Mouse (Mus musculus): ENCODE data around the gene Sppl3. TPM values are rescaled to one million over a fixed set of nuclear protein-coding genes. Genes with fewer than 3 reads are reported as not detected.

The Sppl3 gene
- polyA plus RNA-seq, 1 experiment from 2014 or later, result 21.0 TPM

DNA sequence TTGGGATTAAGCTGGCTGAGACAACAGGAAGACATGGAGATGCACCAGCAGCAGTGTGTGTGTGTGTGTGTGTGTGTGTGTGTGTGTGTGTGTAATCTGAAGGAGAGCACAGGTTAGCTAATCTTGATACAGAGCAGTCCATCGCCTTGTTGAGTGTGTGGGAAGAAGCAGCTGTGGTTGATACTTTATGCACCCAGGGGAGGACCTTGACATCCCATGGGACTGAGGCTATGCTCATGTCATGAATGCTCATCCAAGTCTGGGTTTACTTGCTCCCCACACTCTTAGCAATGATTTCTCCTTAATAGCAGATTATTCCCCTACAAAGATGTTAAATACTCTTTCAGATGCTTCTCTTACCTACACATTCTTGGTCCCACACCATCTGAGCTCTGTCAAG is 24.3 kb downstream of the Sppl3 start:
- no peaks in the 10 kb centered on the region for H3K27me3 ChIP-seq (ENCODE audit: control insufficient read depth, insufficient read depth, low read length)
- no peak for DNase-seq (ENCODE audit: low spot score)
- H3K9ac ChIP-seq (ENCODE audit: low read depth, low read length), result no peak overlapping the region
- no peak overlapping the region for H3K4me3 ChIP-seq (ENCODE audit: low read depth, low read length)
- no peak overlapping the region for H3K4me2 ChIP-seq (replicated peaks; ENCODE audit: low read depth, low read length)
- no peaks in the 10 kb centered on the region for H3K4me1 ChIP-seq (replicated peaks; ENCODE audit: control insufficient read depth, insufficient read depth, low read length)
- H3K36me3 ChIP-seq (ENCODE audit: control insufficient read depth, insufficient read depth, low read length), result no peaks in the 10 kb centered on the region
- H3K27ac ChIP-seq (ENCODE audit: low read depth, low read length), result no peak overlapping the region
- no peaks in the 10 kb centered on the region for H3K9me3 ChIP-seq (ENCODE audit: control insufficient read depth, low read length)
- 94% methylated on average over 1 of the region's 1 CpGs for whole genome bisulfite sequencing
- ATAC-seq (ENCODE audit: low FRiP score), result no peak

DNA sequence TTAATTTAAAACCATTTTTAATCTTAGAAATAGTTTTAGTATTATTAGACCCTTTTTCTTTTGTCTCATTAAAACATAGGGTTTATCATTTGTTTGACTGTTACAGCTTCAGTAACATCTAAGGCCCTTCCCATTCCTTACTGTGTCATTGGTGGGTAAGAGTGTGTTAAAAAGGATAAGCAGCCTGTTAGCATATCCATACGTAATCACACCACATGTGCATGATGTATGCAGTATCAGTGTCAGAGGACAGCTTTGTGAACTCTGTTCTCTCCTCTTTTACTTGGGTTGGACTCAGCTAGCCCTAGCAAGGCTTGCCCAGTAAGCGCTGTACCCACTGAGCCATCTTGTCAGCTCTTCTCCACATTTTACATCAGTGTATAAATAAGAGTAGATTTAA is 26.2 kb downstream of the Sppl3 start:
- no peaks in the 10 kb centered on the region for H3K9me3 ChIP-seq (ENCODE audit: control insufficient read depth, low read length)
- H3K27ac ChIP-seq (ENCODE audit: low read depth, low read length), result no peak overlapping the region
- H3K4me2 ChIP-seq (replicated peaks; ENCODE audit: low read depth, low read length), result no peak overlapping the region
- H3K36me3 ChIP-seq (ENCODE audit: control insufficient read depth, insufficient read depth, low read length), result no peaks in the 10 kb centered on the region
- WGBS, result 97% methylated on average over 2 of the region's 2 CpGs
- no peak overlapping the region for H3K9ac ChIP-seq (ENCODE audit: low read depth, low read length)
- H3K4me1 ChIP-seq (replicated peaks; ENCODE audit: control insufficient read depth, insufficient read depth, low read length), result no peaks in the 10 kb centered on the region
- ATAC-seq (ENCODE audit: low FRiP score) (no peak), DNase-seq (ENCODE audit: low spot score) (no peak)
- H3K27me3 ChIP-seq (ENCODE audit: control insufficient read depth, insufficient read depth, low read length), result no peaks in the 10 kb centered on the region
- no peak overlapping the region for H3K4me3 ChIP-seq (ENCODE audit: low read depth, low read length)

DNA sequence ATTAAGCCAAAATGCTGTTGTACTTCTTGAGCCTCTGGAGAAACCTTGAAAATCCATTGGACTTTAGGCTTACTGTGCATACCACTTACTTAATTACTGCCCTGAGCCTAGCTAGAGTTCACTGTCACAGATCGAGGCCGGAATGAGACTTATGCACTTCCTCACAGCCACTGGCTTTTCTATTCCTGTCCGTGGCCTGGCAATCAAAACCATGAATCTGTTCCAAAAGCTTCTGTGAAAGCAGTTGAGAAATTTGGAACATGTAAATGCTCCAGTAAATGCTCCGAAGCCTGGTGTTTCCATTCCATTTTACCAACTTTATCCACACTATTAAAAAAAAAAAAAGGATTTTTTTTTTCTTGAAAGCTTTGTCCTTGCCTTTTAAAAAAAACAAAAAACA is 29.8 kb downstream of the Sppl3 start:
- 89% methylated on average over 4 of the region's 4 CpGs for WGBS
- Histone ChIP-seq H3K27me3 (ENCODE audit: control insufficient read depth, insufficient read depth, low read length) (no peaks in the 10 kb centered on the region), H3K9ac (ENCODE audit: low read depth, low read length) (no peak overlapping the region), H3K4me2 (replicated peaks; ENCODE audit: low read depth, low read length) (no peak overlapping the region), H3K36me3 (ENCODE audit: control insufficient read depth, insufficient read depth, low read length) (no peaks in the 10 kb centered on the region), H3K27ac (ENCODE audit: low read depth, low read length) (no peak overlapping the region), H3K9me3 (ENCODE audit: control insufficient read depth, low read length) (no peaks in the 10 kb centered on the region), H3K4me3 (ENCODE audit: low read depth, low read length) (no peak overlapping the region), H3K4me1 (replicated peaks; ENCODE audit: control insufficient read depth, insufficient read depth, low read length) (no peaks in the 10 kb centered on the region)
- no peak for ATAC-seq (ENCODE audit: low FRiP score)
- DNase-seq (ENCODE audit: low spot score), result no peak

DNA sequence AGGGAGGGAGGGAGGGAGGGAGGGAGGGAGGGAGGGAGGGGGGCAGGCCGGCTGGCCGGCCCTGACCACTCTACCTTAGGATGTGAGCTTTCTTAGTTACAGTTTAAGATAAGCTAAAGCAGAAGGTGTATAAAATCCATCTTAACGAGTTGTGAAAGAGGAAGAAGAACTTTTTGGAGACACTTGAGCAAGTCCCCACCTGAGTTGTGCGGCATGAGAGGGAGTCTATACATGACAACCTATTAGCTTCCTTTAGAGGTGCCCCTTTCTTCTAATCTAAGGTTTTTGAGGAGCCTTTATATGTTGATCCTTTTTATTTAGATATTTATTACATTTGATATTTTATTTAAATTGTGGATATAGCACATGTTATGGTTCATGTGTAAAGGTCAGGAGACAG is 32.7 kb downstream of the Sppl3 start:
- Histone ChIP-seq H3K9me3 (ENCODE audit: control insufficient read depth, low read length) (no peaks in the 10 kb centered on the region), H3K4me2 (replicated peaks; ENCODE audit: low read depth, low read length) (no peak overlapping the region), H3K4me1 (replicated peaks; ENCODE audit: control insufficient read depth, insufficient read depth, low read length) (no peaks in the 10 kb centered on the region), H3K27ac (ENCODE audit: low read depth, low read length) (no peak overlapping the region), H3K27me3 (ENCODE audit: control insufficient read depth, insufficient read depth, low read length) (no peaks in the 10 kb centered on the region), H3K4me3 (ENCODE audit: low read depth, low read length) (no peak overlapping the region), H3K36me3 (ENCODE audit: control insufficient read depth, insufficient read depth, low read length) (no peaks in the 10 kb centered on the region), H3K9ac (ENCODE audit: low read depth, low read length) (no peak overlapping the region)
- ATAC-seq (ENCODE audit: low FRiP score) (no peak), DNase-seq (ENCODE audit: low spot score) (no peak)
- WGBS, result 90% methylated on average over 4 of the region's 4 CpGs

DNA sequence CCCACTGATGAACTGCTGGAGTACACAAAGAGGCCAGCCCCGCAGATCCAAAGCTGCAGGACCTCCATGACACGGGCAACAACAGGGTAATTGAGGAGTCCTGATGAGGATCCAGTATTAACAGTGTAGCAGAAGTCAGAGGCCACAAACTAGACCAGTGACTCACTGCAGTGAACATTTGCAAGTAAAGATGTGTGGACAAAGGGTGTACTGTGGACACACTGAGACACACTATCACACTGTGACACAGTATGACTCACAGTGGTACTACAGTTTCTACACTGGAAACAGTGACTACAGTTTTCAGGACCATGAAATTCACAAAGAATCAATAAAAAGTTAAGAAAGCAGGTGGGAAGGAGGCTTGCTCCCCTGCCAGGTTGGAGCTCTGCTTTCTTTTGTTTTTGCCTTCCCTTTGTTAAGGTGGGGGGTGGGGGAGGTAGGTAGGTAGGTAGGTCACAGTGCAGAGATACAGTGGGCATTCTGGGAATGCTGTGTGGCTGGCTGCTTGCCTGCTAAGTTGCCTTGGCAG is 34.3 kb downstream of the Sppl3 start:
- 91% methylated on average over 2 of the region's 2 CpGs for WGBS
- no peak overlapping the region for H3K4me3 ChIP-seq (ENCODE audit: low read depth, low read length)
- no peak for ATAC-seq (ENCODE audit: low FRiP score)

DNA sequence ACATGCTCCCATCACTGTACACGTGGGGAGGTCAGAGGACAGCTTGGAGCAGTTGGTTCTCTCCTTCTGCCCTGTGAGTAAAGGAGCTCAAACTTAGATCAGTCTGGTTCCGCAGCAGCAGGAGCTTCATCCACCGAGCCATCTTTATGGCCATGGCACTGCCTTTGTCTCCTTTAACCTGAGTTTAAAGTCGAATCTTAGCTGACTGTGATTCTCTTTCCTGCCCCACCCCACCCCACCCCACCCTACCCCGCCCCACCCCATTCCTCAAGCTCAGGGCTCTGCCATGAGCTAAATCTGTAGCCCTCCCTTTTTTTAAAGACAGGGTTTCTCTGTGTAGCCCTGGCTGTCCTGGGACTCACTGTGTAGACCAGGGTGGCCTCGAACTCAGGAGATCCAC is 38.8 kb downstream of the Sppl3 start:
- H3K4me2 ChIP-seq (replicated peaks; ENCODE audit: low read depth, low read length), result no peak overlapping the region
- DNase-seq (ENCODE audit: low spot score) (no peak), ATAC-seq (ENCODE audit: low FRiP score) (no peak)
- 91% methylated on average over 6 of the region's 6 CpGs for WGBS
- no peak overlapping the region for H3K4me3 ChIP-seq (ENCODE audit: low read depth, low read length)
- H3K27ac ChIP-seq (ENCODE audit: low read depth, low read length), result no peak overlapping the region
- no peak overlapping the region for H3K9ac ChIP-seq (ENCODE audit: low read depth, low read length)
- no peaks in the 10 kb centered on the region for H3K27me3 ChIP-seq (ENCODE audit: control insufficient read depth, insufficient read depth, low read length)
- H3K36me3 ChIP-seq (ENCODE audit: control insufficient read depth, insufficient read depth, low read length), result no peaks in the 10 kb centered on the region
- no peaks in the 10 kb centered on the region for H3K4me1 ChIP-seq (replicated peaks; ENCODE audit: control insufficient read depth, insufficient read depth, low read length)
- no peaks in the 10 kb centered on the region for H3K9me3 ChIP-seq (ENCODE audit: control insufficient read depth, low read length)

More for the DNA sequence above, 34.3 kb downstream of the Sppl3 start:
- H3K4me2 ChIP-seq (replicated peaks; ENCODE audit: low read depth, low read length), result no peak overlapping the region
- H3K9ac ChIP-seq (ENCODE audit: low read depth, low read length), result no peak overlapping the region
- H3K27ac ChIP-seq (ENCODE audit: low read depth, low read length), result no peak overlapping the region
- H3K9me3 ChIP-seq (ENCODE audit: control insufficient read depth, low read length), result no peaks in the 10 kb centered on the region
- no peaks in the 10 kb centered on the region for H3K27me3 ChIP-seq (ENCODE audit: control insufficient read depth, insufficient read depth, low read length)
- no peaks in the 10 kb centered on the region for H3K4me1 ChIP-seq (replicated peaks; ENCODE audit: control insufficient read depth, insufficient read depth, low read length)
- DNase-seq (ENCODE audit: low spot score), result no peak
- H3K36me3 ChIP-seq (ENCODE audit: control insufficient read depth, insufficient read depth, low read length), result no peaks in the 10 kb centered on the region

DNA sequence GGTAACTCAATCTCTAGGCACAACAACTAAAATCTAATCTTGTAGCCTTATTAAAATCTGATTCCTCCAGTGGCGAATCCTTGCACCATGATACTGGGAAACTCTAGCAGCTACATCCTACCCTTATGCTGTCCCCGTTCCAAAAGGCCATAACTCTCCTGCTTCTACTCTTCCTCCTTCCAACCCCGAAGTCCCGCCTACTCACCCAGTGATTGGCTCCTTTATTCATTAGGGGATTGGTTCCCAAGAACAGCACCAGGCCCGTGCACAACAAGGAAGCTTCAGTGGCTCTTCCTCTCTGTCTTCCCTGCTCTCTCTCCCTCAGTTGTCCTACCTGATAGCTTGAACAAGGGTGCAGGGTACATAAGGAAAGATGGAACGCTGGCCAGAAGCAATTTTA is 39.8 kb downstream of the Sppl3 start:
- Histone ChIP-seq H3K4me2 (replicated peaks; ENCODE audit: low read depth, low read length) (no peak overlapping the region), H3K36me3 (ENCODE audit: control insufficient read depth, insufficient read depth, low read length) (no peaks in the 10 kb centered on the region), H3K4me3 (ENCODE audit: low read depth, low read length) (no peak overlapping the region), H3K9ac (ENCODE audit: low read depth, low read length) (no peak overlapping the region), H3K27ac (ENCODE audit: low read depth, low read length) (no peak overlapping the region), H3K4me1 (replicated peaks; ENCODE audit: control insufficient read depth, insufficient read depth, low read length) (no peaks in the 10 kb centered on the region), H3K27me3 (ENCODE audit: control insufficient read depth, insufficient read depth, low read length) (no peaks in the 10 kb centered on the region), H3K9me3 (ENCODE audit: control insufficient read depth, low read length) (no peaks in the 10 kb centered on the region)
- WGBS, result 86% methylated on average over 6 of the region's 6 CpGs
- no peak for DNase-seq (ENCODE audit: low spot score)
- no peak for ATAC-seq (ENCODE audit: low FRiP score)

DNA sequence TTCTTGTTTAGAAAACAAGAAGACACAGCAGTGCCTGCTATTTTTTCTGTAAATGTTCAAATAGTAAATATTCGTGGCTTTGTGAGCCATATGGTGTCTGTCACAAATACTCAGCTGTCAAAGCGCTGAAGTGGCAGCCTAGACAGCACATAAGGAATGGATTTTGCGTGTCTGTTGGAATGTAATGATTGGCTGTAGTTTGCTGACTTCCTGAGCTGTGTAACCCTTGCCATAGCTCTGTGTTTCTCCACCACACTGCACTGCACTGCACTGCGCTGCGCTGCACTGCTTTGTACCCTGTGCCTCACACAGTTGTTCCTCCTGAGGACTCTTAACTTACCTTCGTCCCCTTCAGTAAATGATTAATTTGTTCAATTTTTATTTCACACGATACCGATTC is 41.6 kb downstream of the Sppl3 start:
- no peak for DNase-seq (ENCODE audit: low spot score)
- WGBS, result 85% methylated on average over 8 of the region's 8 CpGs
- Histone ChIP-seq H3K4me3 (ENCODE audit: low read depth, low read length) (no peak overlapping the region), H3K9me3 (ENCODE audit: control insufficient read depth, low read length) (no peaks in the 10 kb centered on the region), H3K4me2 (replicated peaks; ENCODE audit: low read depth, low read length) (no peak overlapping the region), H3K27me3 (ENCODE audit: control insufficient read depth, insufficient read depth, low read length) (no peaks in the 10 kb centered on the region), H3K9ac (ENCODE audit: low read depth, low read length) (no peak overlapping the region), H3K36me3 (ENCODE audit: control insufficient read depth, insufficient read depth, low read length) (no peaks in the 10 kb centered on the region), H3K27ac (ENCODE audit: low read depth, low read length) (no peak overlapping the region), H3K4me1 (replicated peaks; ENCODE audit: control insufficient read depth, insufficient read depth, low read length) (no peaks in the 10 kb centered on the region)
- ATAC-seq (ENCODE audit: low FRiP score), result no peak

DNA sequence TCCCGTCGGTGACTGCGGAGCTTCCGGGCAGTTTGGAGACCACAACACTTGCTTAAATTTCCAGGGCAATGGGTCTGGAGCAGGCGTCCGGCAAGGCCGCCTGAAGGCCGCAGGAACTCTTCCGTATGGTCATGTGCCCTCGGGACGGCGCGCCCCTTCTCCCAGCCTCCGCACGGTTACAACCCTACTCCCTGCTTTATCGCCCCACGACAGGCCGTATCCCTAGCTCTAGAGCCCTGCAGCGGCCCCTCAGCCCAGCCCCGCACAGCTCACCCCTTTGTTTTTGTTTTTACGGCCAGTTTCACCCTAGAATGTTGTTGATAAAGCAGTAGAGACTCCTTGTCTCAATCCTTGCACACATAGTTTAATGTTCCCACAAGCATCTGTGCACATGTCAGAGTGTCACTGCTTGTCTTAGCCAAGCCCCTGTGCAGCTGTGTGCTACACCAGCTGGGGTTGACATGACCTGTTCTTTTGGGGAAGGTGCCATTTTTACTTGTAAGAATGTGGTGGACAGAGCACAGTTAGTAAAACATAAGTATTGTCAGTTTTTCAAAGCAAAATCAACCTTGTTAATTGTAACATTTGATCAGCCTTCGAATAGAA is 43.0 kb downstream of the Sppl3 start:
- ATAC-seq (ENCODE audit: low FRiP score) (no peak), DNase-seq (ENCODE audit: low spot score) (no peak)
- H3K4me2 ChIP-seq (replicated peaks; ENCODE audit: low read depth, low read length), result no peak overlapping the region
- H3K9me3 ChIP-seq (ENCODE audit: control insufficient read depth, low read length), result no peaks in the 10 kb centered on the region
- no peak overlapping the region for H3K4me3 ChIP-seq (ENCODE audit: low read depth, low read length)
- H3K4me1 ChIP-seq (replicated peaks; ENCODE audit: control insufficient read depth, insufficient read depth, low read length), result no peaks in the 10 kb centered on the region
- 88% methylated on average over 22 of the region's 22 CpGs for WGBS
- H3K9ac ChIP-seq (ENCODE audit: low read depth, low read length), result no peak overlapping the region
- H3K27ac ChIP-seq (ENCODE audit: low read depth, low read length), result no peak overlapping the region
- H3K36me3 ChIP-seq (ENCODE audit: control insufficient read depth, insufficient read depth, low read length), result no peaks in the 10 kb centered on the region
- no peaks in the 10 kb centered on the region for H3K27me3 ChIP-seq (ENCODE audit: control insufficient read depth, insufficient read depth, low read length)
